Mouse (Mus musculus) lung, postnatal 4 days (tissue): ENCODE measurements around the gene Klk1.
A peak's percentile ranks its signal among the peaks of the same experiment; 100 is the strongest.

Experiments
- DNase-seq, 2 experiments: peaks; one replicate each; pipeline ENCODE4 v3.0.0; 2021

The Klk1 gene

GRCm38 (mm10) chr7:44254930-44255329 is 29.8 kb downstream of the Klk1 start:
- no peak for DNase-seq

DNA sequence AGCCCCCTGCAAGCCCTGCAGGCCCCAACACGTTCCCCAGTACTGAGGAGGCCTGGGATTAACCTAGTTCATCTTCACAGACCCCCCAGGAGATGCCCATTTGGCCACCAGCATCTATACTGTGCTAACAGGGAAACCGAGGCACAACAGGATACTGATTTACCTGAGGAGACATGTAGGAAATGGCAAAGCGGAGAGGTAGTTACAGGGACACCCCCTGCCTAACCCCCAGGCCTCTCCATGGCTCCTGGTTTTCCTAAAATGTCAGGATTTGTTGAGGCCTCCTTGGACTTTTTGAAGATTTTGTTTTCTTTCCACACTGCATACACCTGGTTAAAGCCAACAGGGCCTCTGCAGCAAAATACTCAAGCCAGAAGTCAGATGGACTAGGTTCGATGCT is 32.1 kb downstream of the Klk1 start, which contains the start of gene Acp4:
Acp4 (minus strand) TSS at position 101 of the 400 bp plus-strand sequence.
- no peak for DNase-seq

- no peak for DNase-seq
These were observed 35.2 kb downstream of the Klk1 start for GRCm38 (mm10) chr7:44260410-44260809.

- DNase-seq, result no peak
These were observed 36.0 kb downstream of the Klk1 start, which contains the start of gene Gm15517 for GRCm38 (mm10) chr7:44261147-44261546. Gm15517 (plus strand) TSS chr7:44261447.

GRCm38 (mm10) chr7:44262791-44263643 is 37.9 kb downstream of the Klk1 start:
- DNase-seq, result peak; percentile 87 to 94

DNA sequence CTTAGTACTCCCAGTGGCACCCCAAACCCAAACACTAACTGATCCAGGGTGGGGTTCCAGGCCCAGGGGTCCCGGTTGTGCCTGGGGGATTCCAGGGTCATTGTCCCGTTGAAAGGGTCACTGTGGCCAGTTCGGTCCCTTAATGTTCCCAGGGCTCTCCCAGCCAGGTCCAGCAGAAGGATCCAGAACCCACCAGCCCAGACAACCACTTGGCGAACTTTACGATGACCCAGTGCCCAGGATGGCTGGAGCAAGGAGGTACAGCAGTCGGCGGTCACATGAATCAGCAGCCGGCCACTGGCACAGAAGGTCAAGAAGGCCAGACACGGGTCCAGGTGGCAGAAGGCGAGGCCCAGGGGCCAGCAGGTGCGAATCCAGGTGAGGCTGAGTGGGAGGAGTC is 43.0 kb downstream of the Klk1 start:
- no peak for DNase-seq

DNA sequence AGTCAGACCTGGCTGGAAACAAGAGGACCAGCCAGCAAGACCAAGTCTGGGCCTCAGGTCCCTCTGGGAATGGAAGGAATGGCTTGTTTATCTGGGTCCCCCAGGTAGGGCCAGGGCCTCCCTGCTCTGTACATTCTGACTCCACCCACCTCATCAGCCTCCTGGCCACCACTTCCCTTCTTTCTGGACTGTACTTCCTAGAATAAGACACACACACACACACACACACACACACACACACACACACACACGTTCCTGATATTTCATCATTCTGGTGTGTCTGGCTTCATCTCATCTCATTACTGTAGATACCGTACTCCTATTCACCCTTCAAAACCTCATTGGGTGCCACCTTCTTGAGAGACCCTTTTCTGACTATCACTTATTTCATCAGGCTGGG is 44.2 kb downstream of the Klk1 start:
- no peak for DNase-seq

- no peak for DNase-seq
These were observed 46.1 kb downstream of the Klk1 start for GRCm38 (mm10) chr7:44271309-44271708.

DNA sequence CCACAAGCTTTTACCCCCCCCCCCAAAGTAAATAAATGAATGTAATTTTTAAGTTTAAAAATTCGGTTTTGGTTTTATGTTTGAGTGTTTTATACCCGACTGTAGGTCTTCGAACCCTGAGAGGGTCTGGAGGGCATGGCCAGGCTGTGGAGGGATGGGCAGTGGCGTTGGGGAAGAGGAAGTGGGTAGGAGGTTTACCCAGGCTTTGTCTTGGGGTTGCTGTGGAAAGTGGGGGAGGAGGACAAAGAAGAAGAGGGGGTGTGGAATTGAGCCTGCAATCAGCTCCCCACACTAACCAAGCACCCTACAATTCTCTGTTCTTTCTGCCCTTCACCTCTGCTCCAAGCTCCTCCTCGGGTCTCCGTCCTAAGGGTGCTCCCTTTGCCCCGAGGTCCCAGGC is 47.4 kb downstream of the Klk1 start:
- no peak for DNase-seq

DNA sequence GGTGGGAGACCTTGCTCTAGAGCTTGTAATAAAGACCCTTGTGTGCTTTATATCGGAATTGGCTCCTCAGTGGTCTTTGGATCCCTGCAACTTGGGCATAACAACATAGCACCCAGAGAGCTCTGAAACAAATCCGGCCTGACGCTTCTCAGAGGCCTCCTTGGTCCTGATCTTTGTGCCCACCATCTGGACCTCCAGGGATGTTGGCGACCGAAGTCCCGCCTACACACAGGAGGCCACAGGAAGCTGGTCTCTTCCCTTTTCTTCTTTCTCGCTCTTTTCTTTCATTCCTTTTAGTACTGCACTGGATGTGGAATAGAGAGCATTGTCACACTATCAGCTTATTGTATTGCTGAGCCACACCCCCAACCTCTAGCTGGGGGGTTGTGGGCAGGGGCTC is 48.3 kb downstream of the Klk1 start:
- no peak for DNase-seq

- no peak for DNase-seq
These were observed 48.9 kb downstream of the Klk1 start for GRCm38 (mm10) chr7:44274096-44274495.

- no peak for DNase-seq
These were observed 50.4 kb downstream of the Klk1 start for GRCm38 (mm10) chr7:44275546-44275945.

DNA sequence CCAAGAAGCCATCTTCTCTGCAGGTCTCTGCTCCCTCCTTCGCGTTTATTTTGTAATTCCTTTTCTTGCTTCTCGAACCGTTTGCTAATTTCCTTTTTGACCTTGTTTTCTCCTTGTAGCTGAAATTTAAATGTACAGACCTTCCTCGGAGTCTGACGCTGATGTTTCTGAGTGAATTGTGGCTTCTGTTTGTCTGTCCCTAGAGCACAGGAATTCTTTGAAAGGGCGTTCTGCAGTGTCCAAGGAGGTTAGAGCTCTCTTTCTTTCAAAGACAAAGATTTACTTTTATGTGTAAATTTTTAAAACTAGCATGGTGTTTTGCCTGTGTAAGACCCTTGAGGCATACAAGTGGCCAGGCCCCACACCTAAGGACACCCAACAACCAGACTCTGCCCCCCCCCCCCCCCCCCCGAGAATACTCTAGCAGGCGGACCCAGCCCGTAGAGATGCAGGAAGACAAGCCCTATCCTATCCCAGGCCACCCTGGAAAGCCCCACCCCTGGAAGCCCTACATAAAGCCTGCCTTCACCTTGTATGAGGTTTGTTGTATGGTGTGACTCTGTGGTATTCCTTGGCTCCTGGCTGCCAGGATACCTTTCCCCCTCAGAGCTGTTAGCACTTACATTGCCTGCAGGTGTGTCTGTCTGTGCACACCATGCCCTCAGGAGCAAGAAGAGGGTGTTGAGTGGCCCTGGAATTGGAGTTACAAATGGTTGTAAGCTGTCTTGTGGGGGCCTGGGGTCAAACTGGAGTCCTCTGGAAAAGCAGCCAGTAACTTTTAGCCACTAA is 51.5 kb downstream of the Klk1 start:
- no peak for DNase-seq

DNA sequence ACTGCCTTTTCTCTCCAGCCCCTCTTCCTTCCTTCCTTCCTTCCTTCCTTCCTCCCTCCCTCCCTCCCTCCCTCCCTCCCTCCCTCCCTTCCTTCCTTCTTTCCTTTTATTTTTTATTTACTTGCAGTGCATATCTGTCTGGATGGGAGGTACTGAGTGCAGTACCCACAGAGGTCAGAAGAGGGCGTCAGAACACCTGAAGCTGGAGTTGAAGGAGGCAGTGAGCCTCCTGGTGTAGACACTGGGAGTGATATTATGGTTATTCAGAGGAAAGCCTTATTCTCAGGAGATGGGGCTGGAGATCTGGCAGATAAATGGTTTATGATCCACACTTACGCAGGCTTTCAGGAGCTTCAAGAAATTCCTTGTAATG is 52.1 kb downstream of the Klk1 start:
- peak in 1 of 2 experiments; percentile 32 for DNase-seq
